Mouse (Mus musculus) Muller cell, postnatal 12 days (primary cell): ENCODE measurements around the gene Ctsf.
"Not testable (repeated sequence)": the region's sequence is repeated elsewhere in the genome, so short reads cannot be mapped to it uniquely, and the experiment has no call there.

Experiments
- DNase-seq: peaks from one replicate; pipeline ENCODE4 v3.0.0-alpha.2; 2015; ENCODE audit errors: inconsistent ontology term

Ctsf gene

DNA sequence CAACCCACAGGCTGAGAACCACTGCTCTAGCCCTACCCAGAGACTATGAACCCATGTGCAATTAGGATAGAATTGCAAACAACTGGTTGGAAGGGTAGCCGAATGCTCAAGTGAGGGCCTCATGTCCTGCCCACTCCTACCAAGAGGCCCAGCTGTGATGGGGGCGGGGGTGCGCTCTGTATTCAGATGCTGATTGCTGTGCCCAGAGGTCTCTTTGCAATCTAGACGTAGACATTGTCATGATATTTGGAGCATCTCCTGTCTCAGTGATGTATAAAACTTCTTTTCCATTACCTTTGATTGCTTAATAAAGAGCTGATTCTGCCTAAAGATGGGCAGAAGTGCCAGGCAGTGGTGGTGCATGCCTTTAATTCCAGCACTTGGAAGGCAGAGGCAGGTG is 5.1 kb upstream of the Ctsf start:
- no peak for DNase-seq

DNA sequence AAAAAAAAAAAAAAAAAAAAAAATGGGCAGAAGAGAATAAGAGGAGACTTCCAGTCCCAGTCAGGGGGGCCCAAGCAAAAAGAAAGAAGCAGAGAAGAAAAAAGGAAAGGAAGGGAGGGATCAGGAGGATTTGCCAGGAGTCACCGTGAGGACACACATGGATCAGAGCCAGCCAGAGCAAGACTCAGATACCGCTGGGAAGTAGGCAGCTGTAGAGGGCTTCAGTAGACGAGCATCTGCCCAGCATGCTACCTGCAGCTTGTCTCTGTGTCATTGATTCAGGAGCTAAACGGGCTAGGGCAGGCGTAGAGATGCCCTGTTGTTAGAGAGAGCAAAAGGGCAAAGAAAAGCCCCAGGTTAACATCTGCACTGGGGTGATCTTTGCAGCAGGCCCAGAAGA is 4.6 kb upstream of the Ctsf start:
- DNase-seq = no peak

DNA sequence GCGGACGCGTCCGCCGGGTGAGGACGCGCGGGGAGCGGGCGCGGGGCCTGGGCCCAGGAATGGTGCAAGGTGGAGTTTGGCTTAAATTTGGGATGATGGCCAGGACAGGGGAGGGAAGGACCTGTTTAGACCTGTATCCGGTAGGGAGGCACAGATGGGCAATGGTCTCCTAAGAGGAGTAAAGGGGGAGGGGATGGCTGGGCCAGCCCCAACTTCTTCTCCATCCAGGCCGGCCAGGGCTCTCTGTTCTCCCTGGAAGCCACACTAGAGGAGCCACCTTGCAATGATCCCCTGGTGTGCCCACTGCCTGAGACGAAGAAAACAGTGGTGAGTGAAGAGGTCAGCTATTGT is 515 bp downstream of the Ctsf start:
- DNase-seq = no peak

DNA sequence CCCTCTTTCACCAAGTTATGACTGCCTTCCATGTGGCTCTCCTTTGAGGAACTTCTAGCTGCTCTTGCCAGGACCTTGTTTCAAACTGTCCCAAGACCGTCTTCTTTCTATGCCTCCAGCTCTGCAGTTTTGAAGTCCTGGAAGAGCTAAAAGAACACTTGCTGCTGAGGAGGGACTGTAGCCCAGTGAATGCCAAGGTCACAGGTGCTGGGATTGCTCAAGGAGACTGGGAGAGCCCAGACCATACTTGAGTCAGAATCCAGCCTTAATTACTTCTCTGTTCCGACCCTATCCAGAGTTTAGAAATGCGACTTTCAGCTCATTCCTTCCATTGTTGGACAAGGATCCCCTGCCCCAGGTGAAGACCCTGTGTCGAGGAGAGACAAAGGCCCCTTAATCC is 1.0 kb downstream of the Ctsf start:
- DNase-seq = no peak

DNA sequence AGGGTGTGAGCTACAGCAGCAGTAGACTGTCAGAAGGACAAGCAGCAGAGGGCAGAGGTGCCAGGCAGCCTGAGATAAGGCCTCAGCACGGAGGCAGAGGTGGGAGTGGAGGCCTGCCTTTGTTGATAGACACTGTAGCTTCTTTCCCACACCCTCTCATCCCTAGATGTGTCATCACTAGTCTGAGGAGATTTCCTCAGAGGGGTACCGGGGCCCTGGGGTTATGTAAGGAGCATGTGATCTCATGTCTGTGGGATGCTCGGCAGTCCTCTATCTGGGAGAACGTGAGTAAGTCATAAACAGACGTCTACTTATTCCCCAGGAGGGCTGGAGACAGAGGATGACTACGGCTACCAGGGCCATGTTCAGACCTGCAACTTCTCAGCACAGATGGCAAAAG is 4.2 kb downstream of the Ctsf start:
- DNase-seq = peak; percentile 13

DNA sequence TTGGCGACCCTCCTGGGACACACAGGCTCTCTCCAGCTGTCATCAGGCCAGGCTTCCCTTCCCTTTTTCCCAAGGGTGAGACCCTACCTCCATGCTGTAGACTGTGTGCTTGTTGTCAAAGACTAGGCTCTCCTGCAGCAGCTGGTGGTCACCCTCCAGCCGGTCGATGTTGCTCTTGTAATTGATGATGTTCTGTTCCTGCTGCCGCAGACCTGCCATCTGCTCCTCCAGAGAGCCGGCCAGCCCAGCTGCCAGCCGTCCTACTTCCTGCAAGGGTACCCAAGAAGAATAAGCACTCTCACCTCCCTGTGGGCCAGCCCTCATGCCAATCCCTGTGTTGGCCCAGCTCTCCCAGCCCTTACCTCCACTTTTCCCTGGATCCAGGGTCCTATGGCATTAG is 8.1 kb downstream of the Ctsf start:
- DNase-seq = no peak

DNA sequence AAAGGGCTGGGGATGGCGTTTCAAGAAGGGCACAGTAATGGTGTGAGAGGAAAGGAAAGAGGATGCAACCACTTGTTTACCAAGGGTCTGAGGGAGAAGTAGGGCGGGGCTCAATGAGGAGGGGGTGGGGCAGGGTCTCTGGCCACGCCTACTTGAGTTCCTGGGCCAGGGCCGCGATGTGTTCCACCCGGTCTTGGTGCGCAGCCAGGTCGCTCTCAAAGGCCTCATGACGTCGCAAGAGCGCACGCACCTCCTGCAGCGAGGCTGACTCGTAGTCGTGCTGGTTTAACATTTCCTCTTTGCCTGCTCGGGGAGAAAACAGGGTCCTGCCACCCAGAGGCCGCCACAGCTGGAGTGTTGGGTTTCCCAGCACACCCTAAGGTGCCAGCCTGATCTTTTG is 10.2 kb downstream of the Ctsf start:
- peak; percentile 22 for DNase-seq

DNA sequence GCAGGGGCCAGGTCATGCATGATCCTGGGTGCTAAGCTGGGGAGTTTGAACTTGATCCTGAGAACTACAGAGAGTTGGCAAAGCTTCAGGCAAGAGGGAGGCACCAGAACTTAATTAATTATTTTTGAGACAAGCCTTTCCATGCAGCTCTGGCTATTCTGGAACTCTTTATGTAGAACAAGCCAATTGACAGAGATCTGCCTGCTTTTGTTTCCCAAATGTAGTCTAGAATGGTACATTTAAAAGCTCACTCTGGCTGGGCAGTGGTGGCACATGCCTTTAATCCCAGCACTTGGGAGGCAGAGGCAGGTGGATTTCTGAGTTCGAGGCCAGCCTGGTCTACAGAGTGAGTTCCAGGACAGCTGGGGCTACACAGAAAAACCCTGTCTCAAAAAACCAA is 19.7 kb downstream of the Ctsf start:
- DNase-seq = not testable (repeated sequence)

DNA sequence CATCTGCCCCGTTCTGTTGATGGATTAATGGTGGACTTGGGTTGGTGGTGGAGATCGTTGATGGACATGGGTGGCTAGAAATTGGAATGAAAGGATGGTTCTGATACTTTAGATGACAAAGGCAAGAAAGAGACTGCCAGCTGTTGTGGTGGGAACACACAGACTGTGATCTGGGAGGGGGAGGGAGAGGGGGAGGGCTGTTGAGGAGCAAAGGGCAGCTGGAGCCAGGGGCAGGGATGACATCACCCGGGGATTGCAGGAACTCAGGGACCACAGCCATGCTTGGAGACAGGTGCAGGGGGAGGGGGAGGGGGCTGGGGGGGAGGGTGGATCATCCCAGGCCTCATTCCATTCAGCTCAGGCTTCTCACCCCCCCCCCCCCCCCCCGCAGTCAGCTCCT is 21.3 kb downstream of the Ctsf start:
- DNase-seq = no peak

DNA sequence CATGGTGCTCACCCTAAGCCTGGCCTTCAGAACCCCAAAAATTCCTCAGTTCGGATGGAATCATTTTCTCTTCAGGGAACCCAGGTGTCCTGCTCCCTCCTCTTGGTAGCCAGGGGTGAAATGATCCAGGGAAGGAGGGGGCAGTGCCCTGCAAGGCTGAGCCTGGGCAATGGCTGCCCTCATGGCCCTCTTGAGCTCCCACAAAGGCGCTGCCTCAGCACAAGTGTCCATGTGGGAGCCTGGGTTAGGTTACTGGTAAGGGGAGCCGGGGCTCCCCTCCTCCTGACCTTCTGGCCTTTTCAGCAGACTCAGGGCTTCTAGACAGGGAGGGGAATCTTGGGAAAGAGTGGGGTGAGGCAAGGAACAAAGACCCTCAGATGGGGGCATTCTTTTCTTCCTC is 21.8 kb downstream of the Ctsf start:
- no peak for DNase-seq

DNA sequence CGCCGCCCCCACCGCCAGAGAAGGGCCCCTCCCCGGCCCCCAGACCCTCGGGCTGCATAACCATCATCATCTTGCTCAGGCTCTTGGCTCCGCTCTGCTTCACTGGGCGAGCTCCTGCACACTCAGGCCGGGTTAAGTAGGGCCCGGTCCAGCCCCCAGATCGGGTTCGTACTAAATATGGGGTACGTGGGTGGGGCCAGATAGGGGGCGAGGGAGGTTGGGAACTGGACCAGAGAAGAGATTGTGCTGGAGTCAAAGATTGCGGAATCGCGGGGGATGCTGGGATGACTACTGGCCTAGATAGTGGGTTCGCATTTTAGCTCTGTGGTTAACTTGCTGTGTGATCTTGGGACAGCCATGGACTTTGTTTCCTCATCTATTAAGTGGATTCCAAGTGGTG is 22.9 kb downstream of the Ctsf start, which contains the start of gene Actn3:
Gene Actn3, minus strand, starts transcription at position 125 of the 400 bp plus-strand sequence.
- no peak for DNase-seq

DNA sequence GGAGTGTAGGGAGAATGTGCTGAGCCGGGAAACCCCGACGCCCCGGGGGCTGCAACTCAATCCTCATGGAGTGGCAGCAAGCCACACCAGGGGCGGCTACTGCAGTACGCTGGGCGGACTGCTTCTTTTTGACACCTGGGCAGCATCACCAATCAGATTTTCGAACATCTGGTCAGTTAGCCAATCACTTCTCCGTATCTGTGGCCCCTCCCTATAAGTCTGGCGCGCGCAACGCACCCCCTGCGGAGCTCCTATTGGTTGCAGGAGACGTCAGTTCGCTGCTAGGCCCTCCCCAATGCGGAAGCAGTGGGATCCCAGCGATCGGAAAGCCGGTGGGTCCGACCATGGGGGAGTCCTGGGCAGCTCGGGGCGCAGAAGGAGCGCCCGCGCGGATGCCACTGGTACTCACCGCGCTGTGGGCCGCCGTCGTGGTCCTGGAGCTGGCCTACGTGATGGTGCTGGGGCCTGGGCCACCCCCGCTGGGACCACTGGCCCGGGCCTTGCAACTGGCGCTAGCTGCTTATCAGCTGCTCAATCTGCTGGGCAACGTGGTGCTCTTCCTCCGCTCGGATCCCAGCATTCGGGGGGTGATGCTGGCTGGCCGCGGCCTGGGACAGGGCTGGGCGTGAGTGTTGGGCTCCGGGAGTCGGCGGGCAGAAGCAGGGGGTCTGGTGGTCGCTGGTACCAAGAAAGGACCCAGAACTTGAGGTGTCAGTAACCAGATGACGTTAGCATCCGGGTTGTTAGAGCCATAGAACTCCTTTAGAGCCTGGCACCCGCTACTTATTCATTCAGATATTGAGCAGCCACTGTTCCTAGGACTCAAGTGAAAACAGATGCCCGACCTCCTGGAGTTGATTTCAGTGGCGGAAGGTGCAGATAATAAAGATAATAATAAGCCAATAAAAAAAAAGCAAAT is 23.7 kb downstream of the Ctsf start, which contains the start of gene Zdhhc24:
Gene Zdhhc24, plus strand, starts transcription at position 264 of the 919 bp plus-strand sequence.
- DNase-seq = peak; percentile 98

DNA sequence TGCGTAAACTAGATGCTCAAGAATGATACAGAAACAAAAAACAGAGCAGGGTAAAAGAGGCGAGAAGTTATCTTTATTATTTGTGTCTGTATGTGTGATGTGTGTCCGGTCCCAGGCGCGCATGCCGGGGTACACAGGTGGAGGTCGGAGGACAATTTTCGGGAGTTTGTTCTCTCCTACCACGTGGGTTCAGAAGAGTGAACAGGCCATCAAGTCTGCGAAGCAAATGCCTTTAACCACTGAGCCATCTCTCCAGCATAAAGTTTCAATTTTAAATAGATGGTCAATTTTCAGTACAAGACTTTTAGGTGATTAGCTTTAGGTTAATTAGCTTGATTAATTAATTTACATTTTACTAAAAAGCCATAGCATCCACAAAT is 24.4 kb downstream of the Ctsf start:
- no peak for DNase-seq

DNA sequence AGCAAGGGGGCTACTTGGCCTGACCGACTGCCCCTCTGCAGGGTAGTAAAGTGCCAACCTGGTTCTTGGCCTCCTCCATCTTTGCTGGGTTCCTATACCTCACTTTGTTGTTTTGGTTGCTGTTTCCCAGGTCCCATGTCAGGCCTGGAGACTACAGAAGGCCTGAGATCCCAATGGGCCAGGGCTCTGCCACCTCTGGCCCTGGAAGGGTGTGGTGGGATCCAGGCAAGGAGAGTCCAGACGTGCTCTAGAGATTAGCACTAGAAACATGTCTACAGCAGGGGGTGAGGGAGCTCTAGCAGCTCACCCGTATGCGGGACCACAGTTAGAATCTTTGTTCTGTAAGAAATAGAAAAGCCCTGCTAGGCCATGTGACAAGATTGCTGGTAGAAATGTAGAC is 29.0 kb downstream of the Ctsf start:
- no peak for DNase-seq

DNA sequence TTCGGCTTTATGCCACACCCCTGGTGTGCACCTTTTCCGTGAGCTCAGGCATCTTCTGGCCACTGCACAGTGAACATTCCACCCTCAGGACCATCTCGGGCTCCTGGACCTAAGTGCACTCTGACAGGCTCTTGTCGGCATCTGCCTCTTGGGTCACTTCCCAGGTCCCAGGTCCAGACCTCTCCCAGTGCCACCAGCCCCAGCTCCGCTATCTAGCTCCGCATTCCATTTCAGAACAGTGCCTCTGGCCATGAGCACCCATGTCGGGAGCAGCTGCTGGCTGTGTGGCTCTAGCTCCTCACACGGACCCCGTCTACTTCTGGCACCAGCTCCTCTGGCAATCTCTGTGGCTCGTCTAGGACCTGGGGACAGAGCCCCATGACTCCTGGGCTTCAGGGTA is 34.9 kb downstream of the Ctsf start:
- DNase-seq = no peak

DNA sequence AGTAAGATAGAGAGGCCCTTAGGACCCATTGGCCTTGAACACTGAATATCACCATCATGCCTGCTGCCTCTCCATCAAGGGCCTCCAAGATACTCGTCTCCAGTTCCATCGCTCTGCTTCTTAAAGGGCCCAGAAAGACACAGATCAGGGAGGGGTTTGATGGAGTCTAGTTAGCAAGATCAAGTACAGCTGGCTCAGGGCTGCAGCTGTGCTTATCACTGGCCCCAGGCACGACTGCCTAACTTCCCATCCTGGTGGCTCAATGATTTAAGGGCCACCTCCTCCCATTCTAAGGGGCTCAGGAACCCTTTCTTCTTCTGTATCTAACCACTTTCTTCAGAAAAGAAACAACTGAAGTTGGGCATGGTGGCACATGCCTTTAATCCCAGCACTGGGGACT is 36.9 kb downstream of the Ctsf start:
- no peak for DNase-seq

DNA sequence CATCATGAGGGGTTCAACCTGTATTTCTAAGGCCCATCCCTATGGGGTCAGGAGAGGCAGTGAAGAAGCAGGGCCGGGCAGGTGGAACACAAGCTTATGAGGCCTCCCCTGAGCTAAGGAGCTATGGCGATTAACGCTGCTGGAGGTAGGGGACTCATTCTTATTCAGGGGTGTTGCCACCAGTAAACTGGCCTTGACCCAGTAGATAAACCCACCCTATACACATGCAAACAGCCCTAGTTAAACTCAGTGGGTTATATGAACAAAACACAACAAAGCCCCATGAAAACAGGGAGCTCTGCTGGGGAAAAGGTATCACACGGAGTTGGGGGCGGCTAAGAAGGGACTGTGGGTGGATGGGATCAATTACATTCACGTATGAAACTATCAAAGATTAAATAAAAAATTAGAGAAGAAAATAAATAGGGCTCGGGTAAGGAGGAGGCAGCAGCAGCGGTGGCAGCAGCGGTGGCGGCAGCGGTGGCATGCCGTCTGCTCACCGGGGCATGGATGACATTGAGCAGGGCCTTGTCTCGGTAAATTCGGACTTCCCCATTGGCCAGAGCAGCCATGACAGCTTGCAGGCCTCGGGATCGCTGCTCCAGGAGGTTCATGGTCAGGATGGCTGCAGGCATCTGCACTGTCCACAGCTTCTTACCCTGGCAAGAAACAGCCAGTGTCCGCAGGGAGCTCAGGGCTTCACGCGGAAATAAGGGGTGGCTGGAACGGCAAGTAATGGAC is 42.0 kb downstream of the Ctsf start:
- no peak for DNase-seq

DNA sequence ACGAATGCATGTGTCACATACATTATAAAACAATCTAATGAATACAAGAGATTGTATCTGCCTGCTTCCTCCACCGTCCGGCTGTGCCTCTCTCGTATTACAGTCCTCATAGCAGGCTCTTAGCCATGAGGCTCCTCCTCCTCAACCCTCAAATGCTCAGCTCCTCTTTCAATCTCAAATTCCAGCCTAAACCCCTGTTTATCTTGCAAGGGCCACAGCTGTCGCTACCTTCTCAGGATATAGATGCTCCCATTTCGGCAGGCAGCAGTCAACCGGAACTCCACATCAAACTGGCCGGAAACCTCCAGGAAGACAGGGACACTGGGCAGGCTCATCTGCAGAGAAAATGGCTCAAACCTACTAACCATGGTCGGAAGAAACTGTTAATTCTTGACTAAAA is 44.0 kb downstream of the Ctsf start:
- DNase-seq = no peak

DNA sequence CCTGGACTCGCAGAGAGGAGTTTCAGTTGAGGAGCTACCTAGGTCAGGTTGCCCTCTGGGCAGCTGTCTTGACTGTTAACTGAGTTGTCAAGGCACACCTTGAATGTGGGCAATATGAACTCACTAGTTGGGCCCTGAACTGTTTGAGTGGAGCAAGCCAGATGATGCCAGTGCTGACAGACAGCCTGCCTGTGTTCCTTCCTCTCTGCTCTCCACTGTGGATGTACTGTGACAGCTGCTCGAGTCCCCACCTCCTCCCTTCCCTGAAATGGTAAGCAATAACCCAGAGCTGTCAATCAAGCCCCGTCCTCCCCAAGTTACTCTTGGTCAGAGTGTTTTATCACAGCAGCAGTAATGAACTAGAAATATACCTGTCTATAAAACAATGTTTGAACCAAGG is 45.0 kb downstream of the Ctsf start:
- no peak for DNase-seq

DNA sequence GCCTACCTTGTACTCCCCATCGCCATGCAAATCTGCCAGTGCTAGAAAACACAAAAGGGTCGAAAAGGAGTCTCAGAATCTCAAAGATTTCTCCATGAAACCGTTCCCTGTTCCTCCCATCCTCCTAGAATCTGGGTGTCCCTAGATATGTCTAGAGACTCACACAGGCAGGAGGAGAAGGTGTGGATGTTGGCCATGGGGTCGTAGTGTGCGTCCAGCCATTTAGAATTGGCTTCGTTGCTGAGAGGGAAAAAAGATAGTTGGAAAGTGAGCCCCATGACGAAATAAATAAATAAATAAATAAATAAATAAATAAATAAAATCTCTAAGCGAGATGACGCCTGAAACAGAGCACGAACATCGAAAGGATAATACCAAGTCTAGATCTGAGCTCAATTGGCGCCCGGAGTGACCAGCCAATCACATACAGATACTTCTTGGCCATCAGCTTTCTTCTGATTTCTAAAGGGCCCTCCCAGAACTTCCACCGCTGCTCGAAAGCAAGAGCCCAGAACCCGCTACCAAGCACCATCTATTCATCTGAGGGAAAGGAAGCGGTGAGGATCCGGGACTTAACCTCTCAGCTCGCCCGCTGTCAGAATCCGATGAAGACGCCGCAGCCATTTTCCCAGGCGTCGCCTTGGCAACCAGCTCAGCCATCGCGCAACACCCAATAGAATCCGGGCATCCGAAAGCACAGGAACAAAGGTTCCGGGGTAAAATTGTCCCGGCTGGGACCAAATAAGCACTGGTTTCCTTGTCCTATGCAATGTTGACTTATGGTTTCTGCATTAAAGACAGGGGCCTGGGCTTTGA is 51.3 kb downstream of the Ctsf start, which contains the start of gene Bbs1:
Gene Bbs1, minus strand, starts transcription at position 650 of the 816 bp plus-strand sequence.
- DNase-seq = peak; percentile 64

DNA sequence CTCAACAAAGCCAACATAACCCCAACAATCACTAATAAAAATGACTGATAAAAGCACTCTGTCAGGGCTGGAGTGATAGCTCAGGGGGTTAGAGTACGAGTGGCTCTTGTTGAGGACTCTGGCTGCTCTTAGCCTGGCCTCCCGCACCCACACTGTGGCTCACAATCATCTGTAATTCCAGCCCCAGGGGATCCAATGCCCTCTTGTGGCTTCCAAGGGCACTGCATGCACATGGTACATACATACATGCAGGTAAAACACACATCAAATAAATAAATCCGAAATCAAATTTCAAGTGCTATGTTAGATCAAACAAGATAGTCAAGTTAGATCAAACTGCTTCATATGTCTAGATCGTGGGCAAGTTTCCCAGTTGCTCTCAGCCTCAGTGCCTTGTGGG is 53.2 kb downstream of the Ctsf start:
- DNase-seq = no peak

DNA sequence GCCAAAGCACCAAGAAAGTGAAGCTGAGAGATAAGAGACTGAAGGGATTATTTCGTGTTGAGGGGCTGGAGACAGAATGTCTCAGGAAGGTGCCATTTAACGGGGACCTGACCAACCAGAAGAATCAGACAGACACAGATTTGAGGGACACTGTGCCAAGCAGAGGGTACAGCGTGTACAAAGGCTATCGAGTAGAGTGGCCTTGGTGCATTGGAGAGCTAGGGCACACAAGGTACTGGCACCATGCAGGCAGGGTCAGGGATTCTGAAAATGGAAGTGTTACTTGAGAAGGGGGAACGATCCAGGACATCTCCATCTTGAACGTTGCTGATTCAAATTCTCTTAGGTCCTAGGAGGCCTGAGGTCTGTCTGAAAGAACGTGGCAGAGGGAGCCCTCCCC is 54.4 kb downstream of the Ctsf start:
- DNase-seq = no peak
